8 mouse cellular contexts compared by ENCODE assay signal in genomic region chr17:31519946-31520838, GRCm38 (mm10). TPM values are rescaled to one million over a fixed set of nuclear protein-coding genes. Genes with fewer than 3 reads are reported as not detected.
DNase-seq lines count a peak whose midpoint lies in the region; ATAC-seq lines count a peak whose summit lies in the region.

Gene Wdr4 (minus strand): TSS chr17:31519980.
Gene Ndufv3 (plus strand): TSS chr17:31520115.

- H3K27ac ChIP-seq in hindbrain, embryonic 11.5 days (ENCODE audit: low read depth, low read length) = 0 out of 2 replicates have a peak within 1 kb of the TSS, but pooled peaks have one; percentile 24

- H3K4me2 ChIP-seq in hindbrain, embryonic 11.5 days (replicated peaks; ENCODE audit: low read depth, low read length) = peak within 1 kb of the TSS; percentile 64

- no peaks in the 10 kb centered on the region for H3K36me3 ChIP-seq in hindbrain, embryonic 11.5 days (ENCODE audit: control insufficient read depth, insufficient read depth, low read length)

- H3K9me3 ChIP-seq in hindbrain, embryonic 11.5 days (ENCODE audit: control insufficient read depth, low read length) = no peaks in the 10 kb centered on the region

- DNase-seq in Muller cell, postnatal 12 days (ENCODE audit: inconsistent ontology term) = peak; percentile 99
- DNase-seq in cerebellum, adult 9-11 months = peak; percentile 99
- DNase-seq in frontal cortex, adult 2 months (ENCODE audit: extremely low spot score in 1 of 2, low spot score in 1 of 2) = peak; percentile 98 to 99
- DNase-seq in hindbrain, embryonic 11.5 days (ENCODE audit: low spot score) = peak; percentile 100
- peak; percentile 97 to 98 for DNase-seq in layer of hippocampus, postnatal 10 days (ENCODE audit: low spot score in 2 of 2)
- peak; percentile 100 for DNase-seq in lung, postnatal 10 days
- DNase-seq in ovary, postnatal 36 days (ENCODE audit: low spot score) = peak; percentile 98
- DNase-seq in thymus, postnatal 25 days = peak; percentile 99

- H3K4me3 ChIP-seq in hindbrain, embryonic 11.5 days (ENCODE audit: low read depth, low read length) = peak within 1 kb of the TSS; percentile 71

- ATAC-seq in hindbrain, embryonic 11.5 days (ENCODE audit: low FRiP score) = peak; percentile 95

- H3K4me1 ChIP-seq in hindbrain, embryonic 11.5 days (replicated peaks; ENCODE audit: control insufficient read depth, insufficient read depth, low read length) = no peaks in the 10 kb centered on the region; the same call in 1 of the 2 replicates

- H3K9ac ChIP-seq in hindbrain, embryonic 11.5 days (ENCODE audit: low read depth, low read length) = peak within 1 kb of the TSS; percentile 67

- H3K27me3 ChIP-seq in hindbrain, embryonic 11.5 days (ENCODE audit: control insufficient read depth, insufficient read depth, low read length) = no peaks in the 10 kb centered on the region

- under 1% methylated on average over 45 of the region's 45 CpGs for WGBS in hindbrain, embryonic 11.5 days

RNA-seq across cellular contexts. Expression of gene Wdr4, which starts in this region (rescaled TPM):
- 24.8 and 30.3 TPM in 2 replicates for polyA plus RNA-seq in frontal cortex, adult 2 months (2012; rRNA removed)
- 33.4 and 34.0 TPM in 2 replicates for polyA plus RNA-seq in hindbrain, embryonic 11.5 days (2014; fragmentation: Nextera tagmentation; extraction: Ambion mirVana)
- total RNA-seq in layer of hippocampus, postnatal 10 days (2021) = 10 to 100 TPM; 26.3 to 28.8 TPM

RNA-seq across cellular contexts. Expression of gene Ndufv3, which starts in this region (rescaled TPM):
- polyA plus RNA-seq in frontal cortex, adult 2 months (2012; rRNA removed) = 313 and 363 TPM in 2 replicates
- 253 TPM in 2 replicates for polyA plus RNA-seq in hindbrain, embryonic 11.5 days (2014; fragmentation: Nextera tagmentation; extraction: Ambion mirVana)
- total RNA-seq in layer of hippocampus, postnatal 10 days (2021) = 100 to 1,000 TPM; 294 to 312 TPM

Comparison
In these comparisons a context has a peak if more than half of its experiments do, and no peak if none do; other contexts are left out.
1. Peak in every context shown above with its lines: DNase-seq, ATAC-seq, H3K4me3 ChIP-seq and H3K27ac ChIP-seq.